Mouse (Mus musculus): ENCODE results near the gene Tcf15.

GRCm38 (mm10) chr2:152111311-152111710, 32.0 kb upstream of the Tcf15 start:
- TF ChIP-seq CTCF (IDR thresholded peaks at IDR 0.05; ENCODE audit: insufficient read depth, low read length): no peak
- TF ChIP-seq POLR2A (IDR thresholded peaks at IDR 0.05; ENCODE audit: borderline replicate concordance, extremely low read depth, low read depth, low read length): no peak
